Mouse (Mus musculus): Measurements from ENCODE around the gene Lrp2. TPM values are rescaled to one million over a fixed set of nuclear protein-coding genes. Genes with fewer than 3 reads are reported as not detected.

Gene Lrp2
- polyA plus RNA-seq, 1 experiment = 13.6 TPM

DNA sequence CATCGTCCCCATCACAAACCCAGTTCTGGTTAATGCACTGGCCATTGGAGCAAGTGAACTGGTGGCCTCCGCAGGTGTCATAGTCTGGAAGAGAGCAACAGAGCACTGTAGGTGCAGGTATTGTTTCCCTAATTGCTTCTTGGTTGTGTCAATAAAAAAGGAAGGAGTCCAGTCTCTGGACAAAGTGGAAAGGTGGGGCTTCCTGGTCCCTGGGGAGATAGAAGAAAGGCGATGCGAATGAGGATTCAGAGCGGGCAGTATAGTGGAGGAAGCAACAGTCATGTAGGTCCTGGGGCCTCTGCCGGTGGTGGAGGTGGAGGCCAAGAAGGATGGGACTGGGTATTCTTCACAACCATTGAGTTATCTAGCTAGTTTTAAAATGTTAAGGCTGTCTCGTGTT lies 49.8 kb downstream of the Lrp2 start:
- H3K4me3 ChIP-seq (replicated peaks; ENCODE audit: extremely low read depth, low read depth, low read length) = no peak overlapping the region
- TF ChIP-seq POLR2A (IDR thresholded peaks at IDR 0.05; ENCODE audit: borderline replicate concordance, extremely low read depth, low read depth, low read length) = no peak
- TF ChIP-seq CTCF (IDR thresholded peaks at IDR 0.05; ENCODE audit: insufficient read depth, low read length) = no peak
- DNase-seq = no peak
- H3K4me1 ChIP-seq (ENCODE audit: control insufficient read depth, insufficient read depth, low read length) = no peaks in the 10 kb centered on the region
- WGBS = 81% methylated on average over 7 of the region's 7 CpGs

- TF ChIP-seq CTCF (IDR thresholded peaks at IDR 0.05; ENCODE audit: insufficient read depth, low read length) (no peak), POLR2A (IDR thresholded peaks at IDR 0.05; ENCODE audit: borderline replicate concordance, extremely low read depth, low read depth, low read length) (no peak)
- H3K4me3 ChIP-seq (replicated peaks; ENCODE audit: extremely low read depth, low read depth, low read length) = no peak overlapping the region
- H3K4me1 ChIP-seq (ENCODE audit: control insufficient read depth, insufficient read depth, low read length) = no peaks in the 10 kb centered on the region
- no peak for DNase-seq
- WGBS = 48% methylated on average over 3 of the region's 3 CpGs
Measured at GRCm38 (mm10) chr2:69531528-69532055, 54.3 kb downstream of the Lrp2 start.

DNA sequence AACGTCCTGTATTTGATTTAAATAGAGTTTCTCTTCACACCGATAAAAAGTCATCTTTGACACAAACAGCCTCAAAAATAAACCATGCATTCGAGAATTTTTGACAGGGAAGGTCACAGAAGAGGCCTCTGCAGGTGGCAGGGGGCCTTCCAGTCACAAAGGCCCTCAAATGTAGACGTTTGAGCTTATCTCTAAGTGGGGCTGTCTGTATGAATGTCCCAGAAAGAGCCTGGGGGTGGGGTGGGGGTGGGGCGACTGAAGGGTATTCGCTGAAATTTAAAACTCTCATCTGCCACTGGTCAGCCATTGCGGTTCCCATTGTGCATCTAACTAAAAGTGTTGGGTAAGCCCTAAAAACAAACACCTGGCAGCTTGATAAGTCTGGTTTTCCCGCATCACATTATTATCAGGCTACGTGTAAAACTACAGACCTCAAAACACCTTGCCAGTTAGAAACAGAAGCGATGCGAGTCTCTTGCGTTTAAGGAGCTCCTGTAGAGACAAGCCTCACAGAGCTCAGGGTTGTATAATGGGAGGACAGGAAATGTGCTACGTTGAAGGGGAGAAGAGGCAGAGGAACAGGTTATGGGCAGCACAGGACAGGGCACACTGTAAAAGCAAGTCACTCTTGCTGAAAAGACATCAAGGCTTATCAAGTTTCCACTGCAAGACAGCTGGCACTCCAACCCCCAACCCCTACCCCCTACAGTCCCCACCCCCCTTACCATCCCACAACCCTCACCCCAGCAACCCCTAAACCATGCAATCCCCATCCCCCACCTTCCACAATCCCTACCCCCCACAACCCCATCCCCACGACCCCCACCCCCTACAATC lies 55.0 kb downstream of the Lrp2 start:
- 22% methylated on average over 14 of the region's 14 CpGs for WGBS
- no peak for DNase-seq
- Histone ChIP-seq H3K4me1 (ENCODE audit: control insufficient read depth, insufficient read depth, low read length) (no peaks in the 10 kb centered on the region), H3K4me3 (replicated peaks; ENCODE audit: extremely low read depth, low read depth, low read length) (no peak overlapping the region)
- TF ChIP-seq CTCF (IDR thresholded peaks at IDR 0.05; ENCODE audit: insufficient read depth, low read length) (no peak), POLR2A (IDR thresholded peaks at IDR 0.05; ENCODE audit: borderline replicate concordance, extremely low read depth, low read depth, low read length) (no peak)

GRCm38 (mm10) chr2:69530126-69530525 lies 55.7 kb downstream of the Lrp2 start:
- TF ChIP-seq CTCF (IDR thresholded peaks at IDR 0.05; ENCODE audit: insufficient read depth, low read length) (no peak), POLR2A (IDR thresholded peaks at IDR 0.05; ENCODE audit: borderline replicate concordance, extremely low read depth, low read depth, low read length) (no peak)
- DNase-seq = no peak
- WGBS = 49% methylated on average over 5 of the region's 5 CpGs
- Histone ChIP-seq H3K4me1 (ENCODE audit: control insufficient read depth, insufficient read depth, low read length) (no peaks in the 10 kb centered on the region), H3K4me3 (replicated peaks; ENCODE audit: extremely low read depth, low read depth, low read length) (no peak overlapping the region)

DNA sequence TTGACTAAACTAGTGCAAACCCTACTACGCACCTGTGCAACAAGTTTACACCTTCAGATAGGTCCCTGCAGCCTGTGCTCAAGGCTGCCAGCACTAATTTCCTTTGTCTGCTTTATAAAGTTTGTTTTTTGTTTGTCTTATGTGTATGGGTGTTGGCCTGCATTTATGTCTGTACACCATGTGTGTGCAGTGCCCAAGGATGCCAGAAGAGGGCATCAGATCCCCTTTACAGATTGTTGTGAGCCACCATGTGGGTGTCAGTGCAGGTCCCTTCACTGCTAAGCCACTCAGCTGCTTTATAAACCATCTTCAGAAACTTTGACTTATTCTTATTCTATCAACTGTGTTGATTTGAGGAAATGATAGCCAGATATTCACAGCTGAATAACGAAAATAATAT lies 65.6 kb downstream of the Lrp2 start:
- DNase-seq = no peak
- TF ChIP-seq POLR2A (IDR thresholded peaks at IDR 0.05; ENCODE audit: borderline replicate concordance, extremely low read depth, low read depth, low read length) (no peak), CTCF (IDR thresholded peaks at IDR 0.05; ENCODE audit: insufficient read depth, low read length) (no peak)
- H3K4me1 ChIP-seq (ENCODE audit: control insufficient read depth, insufficient read depth, low read length) = no peaks in the 10 kb centered on the region
- 90% methylated on average over 2 of the region's 2 CpGs for WGBS
- H3K4me3 ChIP-seq (replicated peaks; ENCODE audit: extremely low read depth, low read depth, low read length) = no peak overlapping the region

DNA sequence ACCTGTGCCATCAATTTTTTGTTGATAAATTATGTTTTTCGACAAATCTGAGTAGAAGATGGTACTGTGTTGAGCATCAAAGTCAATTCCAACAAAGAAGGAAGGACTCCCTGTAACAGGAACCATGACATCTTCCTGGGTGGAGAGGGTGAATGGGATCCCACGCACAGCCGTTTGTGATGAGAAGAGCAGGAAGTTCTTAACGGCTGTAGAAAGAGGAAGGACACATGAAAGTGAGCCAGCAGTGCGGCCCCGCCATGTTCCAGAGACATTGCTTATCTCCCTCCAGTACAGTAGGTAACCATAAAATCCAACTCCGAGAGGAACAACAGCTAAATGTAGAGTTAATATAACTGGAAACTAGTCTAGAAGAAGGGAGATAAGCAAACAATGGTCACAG lies 67.6 kb downstream of the Lrp2 start:
- DNase-seq = no peak
- H3K4me1 ChIP-seq (ENCODE audit: control insufficient read depth, insufficient read depth, low read length) = no peaks in the 10 kb centered on the region
- WGBS = 51% methylated on average over 7 of the region's 7 CpGs
- no peak for TF ChIP-seq CTCF (IDR thresholded peaks at IDR 0.05; ENCODE audit: insufficient read depth, low read length)
- TF ChIP-seq POLR2A (IDR thresholded peaks at IDR 0.05; ENCODE audit: borderline replicate concordance, extremely low read depth, low read depth, low read length) = no peak
- H3K4me3 ChIP-seq (replicated peaks; ENCODE audit: extremely low read depth, low read depth, low read length) = no peak overlapping the region

DNA sequence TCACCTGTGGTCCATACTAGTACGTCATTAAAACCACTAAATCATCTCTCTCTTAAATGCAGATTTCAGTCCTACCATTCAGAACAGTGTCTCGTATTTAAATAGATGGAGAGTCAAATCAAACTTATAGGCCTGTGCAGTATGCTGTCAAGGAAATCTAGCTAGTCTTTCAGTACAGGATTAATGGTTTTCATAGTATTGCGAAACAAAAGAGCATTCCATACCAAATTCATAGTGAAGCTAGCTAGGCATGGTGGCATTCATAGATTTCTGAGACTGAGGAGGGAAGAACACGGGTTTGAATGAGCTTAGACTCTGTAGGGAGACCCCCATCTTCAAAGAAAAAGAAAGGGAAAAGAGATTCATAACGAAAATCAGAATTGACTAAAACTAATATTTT lies 74.1 kb downstream of the Lrp2 start:
- no peak for DNase-seq
- H3K4me3 ChIP-seq (replicated peaks; ENCODE audit: extremely low read depth, low read depth, low read length) = no peak overlapping the region
- 74% methylated on average over 5 of the region's 5 CpGs for WGBS
- TF ChIP-seq POLR2A (IDR thresholded peaks at IDR 0.05; ENCODE audit: borderline replicate concordance, extremely low read depth, low read depth, low read length) (no peak), CTCF (IDR thresholded peaks at IDR 0.05; ENCODE audit: insufficient read depth, low read length) (no peak)
- no peaks in the 10 kb centered on the region for H3K4me1 ChIP-seq (ENCODE audit: control insufficient read depth, insufficient read depth, low read length)

DNA sequence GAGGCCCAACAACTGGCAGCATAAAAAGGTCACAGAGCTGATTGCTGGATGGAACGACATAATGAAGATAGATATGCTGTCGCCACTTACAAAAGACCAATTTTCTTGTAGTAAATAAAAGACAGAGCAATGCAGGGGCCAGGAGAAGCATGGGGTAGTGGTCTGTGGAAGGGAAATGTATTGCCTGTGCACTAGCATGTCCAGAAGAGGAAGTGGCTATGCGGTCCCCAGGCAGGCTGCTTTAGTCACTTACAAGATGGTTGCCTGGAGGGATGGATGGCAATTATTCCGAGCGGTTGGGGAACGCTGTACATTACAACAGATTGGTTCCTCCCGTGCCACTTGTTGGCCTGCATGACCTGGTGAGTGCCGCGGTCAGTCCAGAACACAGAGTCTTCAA lies 85.5 kb downstream of the Lrp2 start:
- Histone ChIP-seq H3K4me1 (ENCODE audit: control insufficient read depth, insufficient read depth, low read length) (no peaks in the 10 kb centered on the region), H3K4me3 (replicated peaks; ENCODE audit: extremely low read depth, low read depth, low read length) (no peak overlapping the region)
- WGBS = 83% methylated on average over 9 of the region's 9 CpGs
- no peak for DNase-seq
- TF ChIP-seq POLR2A (IDR thresholded peaks at IDR 0.05; ENCODE audit: borderline replicate concordance, extremely low read depth, low read depth, low read length) = no peak
- no peak for TF ChIP-seq CTCF (IDR thresholded peaks at IDR 0.05; ENCODE audit: insufficient read depth, low read length)

- no peak for TF ChIP-seq POLR2A (IDR thresholded peaks at IDR 0.05; ENCODE audit: borderline replicate concordance, extremely low read depth, low read depth, low read length)
- no peak for TF ChIP-seq CTCF (IDR thresholded peaks at IDR 0.05; ENCODE audit: insufficient read depth, low read length)
- Histone ChIP-seq H3K4me1 (ENCODE audit: control insufficient read depth, insufficient read depth, low read length) (no peaks in the 10 kb centered on the region), H3K4me3 (replicated peaks; ENCODE audit: extremely low read depth, low read depth, low read length) (no peak overlapping the region)
- 80% methylated on average over 4 of the region's 4 CpGs for WGBS
- DNase-seq = no peak
Measured at GRCm38 (mm10) chr2:69493130-69493529, 92.7 kb downstream of the Lrp2 start.

DNA sequence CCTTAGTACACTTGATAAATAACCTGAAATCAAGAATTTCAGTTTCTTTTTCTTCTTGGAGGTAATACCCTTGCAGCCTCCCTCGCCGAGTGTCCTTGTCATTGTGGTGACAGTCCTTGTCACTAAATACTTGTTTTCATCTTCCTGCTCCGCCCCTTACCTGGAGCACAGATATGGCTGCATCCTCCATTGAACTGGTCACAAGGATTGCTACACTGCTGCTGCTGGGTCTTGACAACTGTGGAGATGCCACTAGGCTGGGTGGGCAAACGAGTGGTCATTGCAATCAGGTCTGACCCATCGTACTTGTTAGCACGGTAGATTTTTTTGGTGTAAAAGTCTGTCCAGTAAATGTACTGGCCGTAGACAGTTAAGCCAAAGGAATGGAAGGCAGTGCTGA lies 104.9 kb downstream of the Lrp2 start:
- 92% methylated on average over 7 of the region's 7 CpGs for WGBS
- no peak for DNase-seq
- H3K4me1 ChIP-seq (ENCODE audit: control insufficient read depth, insufficient read depth, low read length) = no peaks in the 10 kb centered on the region
- no peak overlapping the region for H3K4me3 ChIP-seq (replicated peaks; ENCODE audit: extremely low read depth, low read depth, low read length)
- TF ChIP-seq CTCF (IDR thresholded peaks at IDR 0.05; ENCODE audit: insufficient read depth, low read length) = no peak
- TF ChIP-seq POLR2A (IDR thresholded peaks at IDR 0.05; ENCODE audit: borderline replicate concordance, extremely low read depth, low read depth, low read length) = no peak

Measured in lung, adult 2 months (tissue).